Mouse (Mus musculus) CH12.LX (cell line): ENCODE results near the gene Dazl.

Source experiments
- CHD2 ChIP-seq: IDR thresholded peaks from 2 replicates; pipeline ENCODE4 v1.6.1; 2011; ENCODE audit warnings: low read length, improper control_type of control experiment
- EP300 ChIP-seq: IDR thresholded peaks from 2 replicates; pipeline ENCODE4 v1.6.1; 2011; ENCODE audit warnings: low read length, improper control_type of control experiment
- MAZ ChIP-seq: IDR thresholded peaks from 2 replicates; pipeline ENCODE4 v1.6.1; 2012; ENCODE audit warnings: low read depth, mild to moderate bottlenecking, inconsistent platforms, low read length, improper control_type of control experiment, moderate library complexity
- POLR2A ChIP-seq: IDR thresholded peaks from 2 replicates; pipeline ENCODE4 v1.6.1; 2011; ENCODE audit warnings: low read depth, mild to moderate bottlenecking, improper control_type of control experiment, low read length
- SMC3 ChIP-seq: IDR thresholded peaks from 2 replicates; pipeline ENCODE4 v1.6.1; 2011; ENCODE audit warnings: low read depth, low read length, improper control_type of control experiment

DNA sequence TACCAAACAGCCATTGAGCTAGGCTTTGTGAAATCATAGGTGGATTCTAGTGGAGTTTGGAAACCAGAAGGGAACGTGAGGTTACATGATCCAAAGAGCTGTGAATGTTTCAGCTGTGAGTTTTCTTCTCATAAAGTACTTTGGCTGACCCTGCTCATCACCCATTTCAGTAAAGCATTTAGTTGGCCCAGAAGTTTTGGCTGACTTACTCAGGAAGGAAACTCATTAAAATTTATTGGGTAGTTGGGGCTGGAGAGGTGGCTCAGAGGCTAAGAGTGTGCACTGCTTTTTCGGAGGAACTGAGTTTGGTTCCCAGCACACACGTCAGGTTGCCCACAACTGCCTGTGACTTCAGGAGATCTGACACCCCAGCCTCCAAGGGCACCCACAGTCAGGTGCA is 9.4 kb upstream of the Dazl start:
- no peak for TF ChIP-seq POLR2A
- TF ChIP-seq CHD2: no peak
- TF ChIP-seq EP300: no peak
- TF ChIP-seq MAZ: no peak
- TF ChIP-seq SMC3: no peak
